Mouse (Mus musculus) yolk sac, embryonic 10.5 days (tissue): ENCODE results near the gene Nmur2.

ENCODE experiments used
- DNase-seq: peaks from one replicate; pipeline ENCODE4 v3.0.0-alpha.2; 2017; ENCODE audit warnings: low spot score

Nmur2 gene

DNA sequence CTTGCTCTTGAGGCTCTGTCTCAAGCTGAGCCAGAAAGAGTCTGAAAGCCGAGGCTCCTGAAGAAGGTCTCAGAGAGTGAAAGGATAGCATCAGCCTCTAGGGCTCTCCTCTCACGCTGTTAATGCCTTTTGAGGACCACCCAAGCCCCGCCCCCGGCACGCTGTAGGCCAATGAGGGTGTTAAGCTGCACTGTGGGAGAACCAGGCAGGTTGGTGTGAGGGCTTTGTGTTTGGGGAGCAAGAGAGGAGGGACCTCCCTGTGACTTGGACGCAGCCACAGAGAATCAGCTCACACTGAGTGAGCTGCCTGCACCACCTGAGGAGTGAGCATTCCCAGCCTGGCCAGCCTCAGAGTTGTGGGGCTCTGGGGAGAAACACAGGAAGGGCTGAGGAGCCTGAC, at the start of gene Nmur2:
Gene Nmur2 (minus strand): TSS at position 94 of the 400 bp plus-strand sequence.
- no peak for DNase-seq

DNA sequence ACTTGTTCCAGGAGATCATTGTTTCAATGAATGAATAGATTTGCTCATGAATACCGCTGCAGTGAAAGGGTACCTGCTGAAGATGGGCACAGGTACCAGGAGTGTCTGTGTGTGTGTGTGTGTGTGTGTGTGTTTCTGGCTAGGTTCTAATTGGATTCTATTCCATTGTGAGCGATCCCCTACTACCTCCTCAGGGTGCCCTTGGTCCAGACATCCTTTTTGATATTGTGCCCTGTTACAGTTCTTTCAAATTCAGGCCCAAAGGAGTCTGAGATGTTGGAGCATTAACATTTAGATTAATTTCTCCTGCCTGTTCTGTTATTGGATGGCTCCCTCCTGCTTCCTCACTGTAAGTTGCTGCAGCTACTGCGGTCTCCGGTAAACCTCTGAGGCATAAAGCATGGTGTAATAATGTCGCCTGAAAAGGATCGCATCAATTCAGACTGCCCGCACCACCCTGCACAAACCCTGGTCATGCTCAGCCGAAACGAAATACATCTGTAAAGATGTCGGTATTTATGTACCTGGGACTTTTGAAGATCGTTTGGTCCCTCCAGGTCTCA, 48.4 kb upstream of the Nmur2 start:
- DNase-seq: no peak

DNA sequence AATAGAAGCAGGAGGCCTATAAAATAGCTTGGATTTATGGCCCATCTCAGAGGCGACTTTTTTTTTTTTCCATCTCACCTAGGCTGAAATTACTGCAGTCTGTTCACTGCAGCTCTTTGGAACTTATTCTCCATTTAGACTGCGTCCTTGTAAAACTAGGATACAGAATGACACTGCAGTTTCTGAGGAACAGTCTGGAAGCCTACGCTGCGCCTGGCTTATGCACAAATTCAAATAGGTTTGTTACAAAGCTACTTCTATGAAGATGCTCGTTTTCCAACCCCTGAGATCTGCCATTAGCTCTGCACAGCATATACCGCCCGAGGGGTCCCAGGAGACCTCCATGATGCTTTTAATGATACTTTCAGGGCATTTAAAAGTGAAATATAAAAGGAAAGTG, 31.3 kb upstream of the Nmur2 start:
- no peak for DNase-seq

DNA sequence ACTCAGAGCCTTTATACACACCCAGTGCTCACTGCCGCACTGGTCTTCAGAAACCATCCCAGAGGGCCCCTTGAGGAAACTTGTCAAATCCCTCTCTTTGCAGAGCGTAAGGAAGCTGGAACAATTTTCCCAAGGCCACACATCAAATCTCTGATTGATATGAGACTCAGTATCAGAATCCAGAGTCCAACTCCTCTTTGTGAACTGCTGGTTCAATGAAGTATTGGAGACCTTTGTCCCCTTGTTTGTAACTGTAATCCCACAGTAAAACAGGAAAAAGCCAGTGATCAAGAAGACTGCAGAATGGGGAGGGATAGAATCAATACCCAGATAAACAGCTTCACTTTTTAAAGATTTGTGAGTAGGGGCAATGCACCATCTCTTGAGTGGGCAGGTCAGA, 28.8 kb upstream of the Nmur2 start:
- DNase-seq: no peak

DNA sequence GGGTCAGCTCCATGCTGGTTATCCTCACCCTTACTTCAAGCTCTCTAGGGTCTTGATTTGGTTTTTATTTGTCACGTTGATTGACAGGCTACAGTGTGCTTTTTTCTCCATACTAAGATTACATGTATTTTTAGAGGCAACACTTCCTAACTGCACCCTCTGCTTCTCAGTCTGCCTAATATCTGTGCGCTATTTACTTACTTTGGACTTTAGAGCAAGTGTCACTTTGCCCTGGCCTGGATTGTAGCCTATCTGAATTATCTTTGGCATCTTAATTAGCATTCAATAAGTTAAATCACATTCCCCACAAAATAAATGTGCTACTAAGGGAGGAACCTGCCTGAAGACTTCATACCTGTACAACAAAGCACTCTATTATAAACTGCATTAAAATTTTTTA, 24.3 kb upstream of the Nmur2 start:
- DNase-seq: no peak

DNA sequence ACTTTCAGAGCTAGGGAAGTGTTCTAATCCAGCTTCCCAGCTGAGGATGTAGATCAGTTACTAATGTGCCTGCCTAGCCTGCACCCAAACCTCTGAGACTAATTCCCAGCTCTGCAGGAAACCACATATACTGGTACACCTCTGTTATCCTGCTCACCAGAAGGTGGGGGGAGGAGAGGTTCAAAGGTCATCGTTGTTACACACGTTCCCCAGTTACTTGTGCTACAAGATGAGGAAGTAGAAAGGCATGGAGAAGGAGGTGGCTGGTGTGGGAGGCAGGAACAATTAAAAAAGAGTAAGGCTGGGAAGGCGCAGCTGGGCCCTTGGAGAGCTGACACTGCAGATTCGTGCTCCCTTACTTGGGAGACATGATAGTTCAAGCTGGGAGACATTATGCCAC, 23.8 kb upstream of the Nmur2 start:
- peak; percentile 44 for DNase-seq

DNA sequence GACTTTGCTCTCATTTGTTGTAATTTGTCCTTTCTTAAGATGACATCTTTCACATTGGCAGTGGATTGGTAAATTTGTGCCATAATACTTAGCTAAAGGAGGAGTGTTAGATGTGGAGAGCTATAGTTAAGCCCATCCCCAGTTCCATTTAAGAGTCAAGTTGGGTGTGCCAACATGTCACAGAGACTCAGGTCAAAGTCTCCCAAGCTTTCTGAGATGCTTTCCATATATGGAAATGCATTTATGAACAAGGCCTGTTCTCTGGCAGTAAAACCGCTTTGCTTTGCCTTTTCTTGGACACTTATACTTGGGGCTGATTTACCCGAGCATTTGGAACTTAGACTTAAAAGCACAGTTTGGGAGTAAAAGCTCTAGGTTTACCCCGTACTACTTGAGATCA, 18.4 kb upstream of the Nmur2 start:
- DNase-seq: no peak

DNA sequence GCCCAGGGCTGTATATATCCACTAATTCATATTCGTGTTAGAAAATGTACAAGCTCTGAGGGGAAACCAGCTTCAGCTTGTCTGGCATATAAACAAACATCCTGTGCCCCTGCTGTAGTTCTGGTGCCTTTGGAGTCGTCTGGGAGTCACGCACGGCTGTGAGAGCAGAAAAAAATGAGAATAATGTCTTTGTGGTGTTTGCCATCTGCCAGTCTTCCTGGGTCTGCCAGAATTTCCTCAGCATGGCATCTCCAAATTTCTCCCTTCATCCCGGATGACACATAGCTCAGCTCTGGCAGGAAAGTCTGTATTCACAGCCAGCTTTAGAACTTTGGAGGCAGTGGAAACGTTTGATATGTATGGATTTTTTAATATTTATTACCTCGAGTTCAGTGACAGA, 13.6 kb upstream of the Nmur2 start:
- no peak for DNase-seq

DNA sequence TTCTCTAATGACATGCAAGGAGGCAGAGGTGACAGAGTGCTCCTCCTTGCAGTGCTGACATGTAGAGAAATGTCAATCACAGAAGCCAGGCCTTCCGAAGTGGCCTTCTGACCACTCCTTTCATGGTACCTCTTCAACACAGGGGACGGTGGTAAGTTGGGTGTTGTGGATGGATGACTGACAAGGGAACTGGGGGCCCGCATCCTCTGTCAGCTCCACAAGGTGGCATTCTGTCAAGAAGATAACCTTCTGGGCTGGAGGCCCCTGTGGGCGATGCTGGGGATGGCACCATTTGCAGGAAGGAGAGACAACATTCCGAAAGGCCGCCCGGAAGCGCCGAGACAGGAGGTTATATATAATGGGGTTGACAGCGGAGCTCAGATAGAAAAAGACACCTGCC, 14.0 kb downstream of the Nmur2 start:
- no peak for DNase-seq

DNA sequence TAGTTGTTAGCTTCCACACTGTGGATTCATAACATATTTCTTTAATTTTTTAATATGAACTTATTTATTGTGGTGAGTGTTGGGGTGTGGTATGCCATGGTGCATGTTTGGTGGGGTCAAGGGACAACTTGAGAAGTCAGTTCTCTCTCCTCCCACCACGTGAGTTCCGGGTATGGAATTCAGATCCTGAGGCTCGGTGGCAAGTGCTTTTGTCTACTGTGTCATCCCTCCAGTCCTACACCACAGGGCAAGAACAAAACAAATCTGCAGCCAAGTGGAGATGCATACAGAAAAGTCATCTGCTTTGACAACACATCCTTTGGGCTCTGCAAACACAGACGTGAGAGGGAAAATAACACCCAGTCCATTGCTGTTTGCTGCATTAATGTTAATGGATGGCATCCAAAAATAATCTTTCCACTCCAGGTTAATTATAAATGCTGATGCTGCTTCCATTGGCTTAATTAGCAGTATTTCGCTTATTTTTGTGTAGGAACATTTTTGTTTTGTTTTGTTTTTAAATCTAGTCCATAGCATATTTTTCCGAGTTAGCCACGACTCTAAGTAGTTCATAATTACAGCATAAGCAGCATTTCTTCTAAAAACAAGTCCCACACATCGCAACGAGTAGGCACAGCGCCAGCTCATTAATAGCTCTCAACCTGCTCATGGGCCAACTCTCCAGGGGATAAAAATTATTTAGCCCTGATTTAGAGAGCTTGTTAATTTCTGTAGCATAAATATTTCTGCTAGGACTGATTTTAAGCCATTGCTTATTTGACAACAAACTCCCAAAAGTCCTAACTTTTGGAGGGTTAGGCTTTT, 14.9 kb downstream of the Nmur2 start:
- DNase-seq: no peak

DNA sequence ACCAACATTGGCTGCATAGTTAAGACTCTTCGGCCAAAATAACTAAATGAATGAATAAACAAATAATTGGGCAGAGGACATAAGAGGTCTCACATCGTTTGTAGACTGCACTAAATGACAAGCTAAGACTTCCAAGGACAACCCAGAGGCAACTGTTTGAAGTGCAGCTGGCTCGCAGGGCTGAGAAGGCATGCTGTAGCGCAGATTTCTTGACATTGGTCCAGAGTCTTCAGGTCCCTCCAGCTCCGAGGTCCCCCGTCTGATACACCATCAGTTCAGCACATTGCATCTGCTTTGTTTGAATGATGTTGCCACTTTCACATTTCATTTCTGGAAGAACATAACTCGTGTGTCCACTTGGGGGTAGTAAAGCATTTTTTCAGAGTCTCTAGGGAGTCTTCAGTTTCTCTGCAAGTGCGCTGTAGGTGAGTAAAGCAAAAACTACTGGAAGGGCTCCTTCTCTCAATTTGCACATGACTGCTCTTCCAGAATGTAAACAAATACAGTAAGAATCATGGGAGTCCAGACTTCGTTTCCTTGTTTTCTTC, 27.2 kb downstream of the Nmur2 start:
- DNase-seq: no peak

DNA sequence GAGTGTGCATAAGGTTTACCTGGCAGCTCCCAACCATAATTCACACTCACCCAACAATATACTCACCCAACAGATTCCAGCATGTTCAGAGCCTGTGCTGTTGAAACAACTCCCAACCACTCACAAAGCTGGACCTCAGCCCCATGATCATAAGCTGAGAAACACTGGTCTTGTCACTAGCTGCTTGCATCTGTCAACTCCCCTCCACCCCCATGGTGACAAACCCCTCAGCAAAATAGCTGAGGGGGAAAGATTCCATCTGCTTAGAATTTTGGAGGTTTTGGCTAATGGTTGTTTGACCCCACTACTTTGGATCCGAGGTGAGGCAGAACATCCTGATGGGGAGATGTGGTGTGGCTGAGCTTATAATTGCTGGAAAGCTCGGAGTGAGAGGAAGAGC, 28.4 kb downstream of the Nmur2 start:
- DNase-seq: no peak

DNA sequence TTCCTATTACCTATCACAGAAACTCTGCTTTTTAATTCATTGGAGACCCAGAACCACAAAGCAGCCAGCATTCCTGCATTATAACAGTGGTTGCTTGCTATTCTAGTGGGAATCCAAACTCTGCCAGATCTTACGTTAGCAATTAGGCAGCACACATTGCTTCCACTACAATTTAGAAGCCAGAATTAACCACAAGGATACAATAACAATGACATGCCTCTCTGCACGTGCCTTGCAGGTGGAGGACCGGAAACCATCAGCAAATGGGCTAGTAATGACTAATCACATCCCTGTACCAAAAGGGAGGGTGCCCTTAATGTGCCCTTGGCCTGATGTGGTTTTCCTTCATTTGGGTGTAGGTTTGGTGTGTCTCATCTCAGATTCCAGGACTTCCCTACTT, 32.5 kb downstream of the Nmur2 start:
- no peak for DNase-seq

DNA sequence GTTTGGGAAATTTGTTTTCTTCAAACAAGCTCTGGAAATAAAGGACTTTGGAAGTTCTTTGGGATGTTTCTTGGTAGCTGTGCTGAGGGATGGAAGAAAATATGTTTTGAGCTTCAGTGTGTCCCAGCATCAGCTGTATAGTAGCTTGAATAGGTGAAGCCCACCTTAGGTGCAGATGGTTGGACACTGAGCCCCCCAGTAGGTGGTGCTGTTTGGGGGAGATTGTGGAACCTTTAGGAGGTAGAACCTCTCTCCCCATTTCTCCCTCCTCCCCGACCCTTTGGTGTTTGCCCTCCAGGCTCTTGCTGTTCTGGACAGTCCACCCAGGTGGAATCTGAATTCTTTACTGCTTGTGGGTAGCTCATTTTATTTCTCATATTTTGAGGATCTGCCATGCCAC, 48.0 kb downstream of the Nmur2 start:
- DNase-seq: no peak

DNA sequence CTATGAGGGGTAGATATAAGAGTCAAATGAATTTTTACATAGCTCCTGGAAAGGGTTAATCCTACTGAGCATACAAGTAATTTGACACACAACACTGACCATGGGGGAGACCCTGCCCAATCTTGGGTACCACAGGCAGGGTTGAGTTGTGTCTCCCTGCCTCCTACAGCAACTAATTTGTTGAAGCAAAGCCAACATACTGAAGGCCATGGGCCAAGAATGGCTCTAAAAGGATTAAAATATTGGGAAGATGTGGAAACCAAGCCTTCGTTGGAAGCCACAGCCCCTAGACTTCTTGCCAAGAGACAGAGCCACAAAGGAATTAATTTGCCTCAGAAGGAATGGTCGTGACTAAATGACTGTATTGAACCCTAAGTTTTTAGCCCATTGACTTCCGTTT, 48.7 kb downstream of the Nmur2 start:
- no peak for DNase-seq

DNA sequence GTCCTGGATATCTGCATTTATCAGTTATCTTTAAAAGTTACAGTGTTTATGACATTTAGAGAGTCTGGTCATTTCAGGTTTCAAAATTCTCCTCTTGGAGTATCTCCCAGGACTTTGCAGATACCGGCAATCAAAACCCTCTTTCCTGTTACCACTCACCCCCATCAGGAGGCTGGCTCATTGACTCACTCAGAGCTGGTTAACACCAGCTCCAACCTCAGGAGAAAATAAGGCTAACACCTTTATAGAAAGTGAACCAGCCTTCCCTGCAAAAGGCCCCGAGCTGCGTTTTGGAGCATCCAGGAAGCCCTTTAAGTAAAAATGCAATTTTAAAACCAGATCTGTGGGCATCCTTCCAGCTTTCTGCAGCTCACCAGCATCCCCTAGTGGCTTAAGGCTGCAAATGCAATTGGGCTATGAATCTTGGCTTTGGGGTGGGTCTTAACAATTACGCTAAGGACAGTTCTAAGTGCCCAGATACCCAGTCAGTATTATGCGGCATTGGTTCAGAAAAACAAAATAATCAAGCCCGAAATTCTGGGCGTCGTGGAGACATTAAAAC, 49.2 kb downstream of the Nmur2 start:
- DNase-seq: peak; percentile 6

DNA sequence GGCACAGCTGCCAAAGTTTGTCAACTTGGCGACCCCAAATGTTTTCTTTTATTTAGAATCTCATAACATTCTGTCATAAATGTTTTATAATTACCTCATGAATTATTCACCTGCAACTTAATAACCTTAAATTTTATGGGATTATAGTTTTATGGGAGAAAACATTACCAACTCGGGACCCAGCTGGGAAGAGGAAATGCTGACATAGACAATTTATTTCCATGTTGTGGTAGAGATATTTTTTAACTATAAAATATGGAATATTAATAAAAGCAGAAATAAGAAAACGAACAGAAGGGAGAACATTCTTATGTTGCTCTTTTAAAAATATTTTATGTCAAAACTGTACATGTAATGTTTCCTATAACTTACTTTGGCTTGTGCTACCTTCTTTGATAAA, 56.2 kb downstream of the Nmur2 start:
- DNase-seq: no peak

DNA sequence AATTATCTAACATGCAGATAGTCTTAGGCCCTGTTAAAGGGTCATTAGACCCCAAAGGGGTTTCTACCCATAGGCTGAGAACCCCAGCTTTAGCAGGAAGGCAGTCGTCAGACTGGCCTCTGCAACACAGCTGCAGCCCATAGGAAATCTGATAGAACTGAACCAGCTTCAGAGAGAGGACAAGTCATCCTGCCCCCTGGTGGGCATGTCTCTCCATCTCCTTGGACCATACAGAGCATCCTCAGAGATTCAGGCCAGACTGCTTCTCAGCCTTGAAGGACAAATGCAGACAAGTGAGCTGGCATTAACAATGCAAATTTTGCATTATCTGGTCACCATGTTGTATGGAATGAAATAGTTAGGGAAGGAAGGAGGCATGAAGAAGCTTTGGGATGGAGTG, 59.2 kb downstream of the Nmur2 start:
- DNase-seq: no peak

DNA sequence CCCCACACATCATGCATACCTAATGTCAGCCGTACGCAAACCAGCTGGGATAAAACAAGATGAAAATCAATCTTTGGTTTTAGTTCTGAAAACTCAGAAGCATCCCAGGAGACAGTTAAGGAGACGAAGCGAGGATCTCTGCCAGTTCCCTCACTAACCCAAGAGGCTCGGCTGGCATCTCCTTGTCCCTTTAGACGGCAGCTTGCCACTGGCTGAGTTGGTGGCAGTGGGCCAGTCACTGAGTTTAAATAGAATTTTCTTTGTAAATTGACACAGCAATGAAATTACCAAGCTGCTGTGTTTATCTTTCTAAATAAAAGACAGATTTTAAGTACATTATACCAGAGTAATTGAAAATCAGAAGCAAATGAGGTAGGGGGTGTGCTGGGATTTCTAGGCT, 62.7 kb downstream of the Nmur2 start:
- DNase-seq: no peak
